Mouse (Mus musculus) frontal cortex, postnatal 14 days (tissue): ENCODE measurements around the gene Cyb561a3.
"Not testable (repeated sequence)": the region's sequence is repeated elsewhere in the genome, so short reads cannot be mapped to it uniquely, and the experiment has no call there.

Experiments
- DNase-seq, 2 experiments: peaks; one replicate each; pipeline ENCODE4 v3.0.0; 2022; ENCODE audit warnings: low spot score in 2 of 2

Gene Cyb561a3

GRCm38 (mm10) chr19:10576690-10577561 lies at the start of gene Cyb561a3, which contains the start of gene Tmem138:
Cyb561a3 (plus strand) TSS chr19:10577172.
Tmem138 (minus strand) TSS chr19:10577362.
- peak; percentile 85 to 93 for DNase-seq

DNA sequence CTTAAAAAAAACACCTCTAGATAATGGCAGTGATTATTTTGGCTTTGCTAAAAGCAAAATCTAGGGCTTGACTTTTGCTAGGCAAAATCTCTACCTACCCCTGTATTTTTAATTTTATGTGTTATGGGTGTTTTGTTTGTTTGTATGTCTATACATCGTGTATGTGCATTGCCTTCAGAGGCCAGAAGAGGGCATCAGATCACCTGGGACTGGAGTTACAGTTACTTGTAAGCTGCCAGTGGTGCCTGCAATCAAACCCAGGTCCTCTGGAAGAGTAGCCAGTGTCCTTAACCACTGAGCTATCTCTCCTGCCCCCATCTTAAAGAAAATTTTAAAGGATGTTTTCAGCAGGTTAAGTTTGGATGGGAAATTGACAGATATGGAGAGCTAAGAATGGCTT lies 46.9 kb upstream of the Cyb561a3 start:
- DNase-seq = no peak

- no peak for DNase-seq
These were observed 37.5 kb upstream of the Cyb561a3 start for GRCm38 (mm10) chr19:10539454-10539853.

DNA sequence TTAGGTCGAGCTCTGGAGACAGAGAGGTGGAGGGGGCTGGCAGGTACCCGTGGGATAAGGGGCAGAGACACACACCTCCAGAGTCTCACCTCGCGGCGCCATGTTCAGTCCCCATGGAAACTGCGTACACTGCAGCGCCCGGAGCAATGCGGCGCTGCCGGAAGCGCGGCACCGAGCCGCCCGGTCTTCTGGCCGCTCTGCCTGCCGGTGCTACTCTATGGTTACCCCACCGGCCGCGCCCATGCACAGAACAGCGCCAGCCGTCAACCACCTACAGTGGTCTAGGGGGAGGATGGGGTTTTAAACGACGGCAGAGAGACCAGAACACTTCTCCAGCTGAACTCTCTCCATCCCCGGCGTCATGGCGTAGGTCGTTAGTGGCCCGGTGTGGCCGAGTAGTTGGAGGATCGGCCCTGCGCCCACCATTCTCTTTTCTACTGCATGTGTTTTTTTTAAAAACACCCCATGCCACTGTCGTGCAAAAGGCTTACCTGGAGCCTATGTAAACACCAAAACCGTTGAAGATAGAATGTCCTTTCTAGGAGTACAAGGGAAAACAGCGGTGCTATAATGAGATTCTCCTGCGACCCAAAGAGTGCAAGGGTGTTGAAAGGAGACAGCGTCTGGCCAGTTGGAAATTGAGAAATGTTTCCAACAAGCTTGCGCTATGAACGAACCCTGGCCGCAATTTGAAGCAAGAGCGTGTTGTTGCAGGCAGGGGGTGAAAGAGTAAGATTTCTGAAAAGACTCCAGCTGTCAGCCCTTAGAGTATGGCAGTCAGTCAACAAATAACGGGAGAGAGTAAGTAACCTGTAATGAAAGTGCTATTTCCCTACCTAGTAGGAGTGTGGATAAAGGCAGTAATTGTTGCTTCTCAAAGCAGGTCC lies 21.1 kb upstream of the Cyb561a3 start, which contains the start of gene Tmem216:
TSS of gene Tmem216 (minus strand) at position 615 of the 887 bp plus-strand sequence.
- DNase-seq = peak; percentile 71

DNA sequence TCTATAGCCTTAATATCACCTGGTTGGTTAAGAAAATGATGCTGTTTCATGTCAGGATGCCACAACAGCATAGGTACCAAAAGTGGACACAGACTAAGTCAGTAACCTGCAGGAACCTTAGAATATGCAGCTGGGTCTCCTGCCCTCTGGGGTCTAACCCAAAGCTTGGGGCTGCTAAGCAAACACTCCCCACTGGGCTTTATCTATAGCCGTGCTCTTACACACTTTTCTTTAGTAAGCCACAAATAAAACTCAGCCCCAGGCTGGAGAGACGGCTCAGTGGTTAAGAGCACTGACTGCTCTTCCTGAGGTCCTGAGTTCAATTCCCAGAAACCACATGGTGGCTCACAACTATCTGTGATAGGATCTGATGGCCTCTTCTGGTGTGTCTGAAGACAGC lies 20.0 kb upstream of the Cyb561a3 start:
- DNase-seq = no peak

DNA sequence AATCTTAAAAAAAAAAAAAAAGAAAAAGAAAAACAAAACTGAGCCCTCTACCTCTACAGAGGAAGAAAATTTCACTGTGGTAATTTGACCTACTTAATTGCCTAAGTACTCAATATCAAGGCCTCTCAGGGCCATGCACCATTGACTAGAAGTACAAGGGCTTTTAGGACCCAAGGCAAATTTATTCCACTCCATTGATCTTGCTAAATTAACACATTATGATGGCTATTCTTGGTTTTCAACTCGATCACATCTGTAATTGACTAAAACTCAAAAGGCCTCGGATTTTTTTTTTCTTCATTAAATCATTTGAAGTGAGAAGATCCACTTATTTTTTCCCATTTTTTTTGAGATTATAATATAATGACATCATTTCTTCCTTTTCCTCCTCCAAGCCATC lies 19.5 kb upstream of the Cyb561a3 start:
- DNase-seq = no peak

- not testable (repeated sequence) for DNase-seq
These were observed 19.1 kb upstream of the Cyb561a3 start for GRCm38 (mm10) chr19:10557837-10558375.

DNA sequence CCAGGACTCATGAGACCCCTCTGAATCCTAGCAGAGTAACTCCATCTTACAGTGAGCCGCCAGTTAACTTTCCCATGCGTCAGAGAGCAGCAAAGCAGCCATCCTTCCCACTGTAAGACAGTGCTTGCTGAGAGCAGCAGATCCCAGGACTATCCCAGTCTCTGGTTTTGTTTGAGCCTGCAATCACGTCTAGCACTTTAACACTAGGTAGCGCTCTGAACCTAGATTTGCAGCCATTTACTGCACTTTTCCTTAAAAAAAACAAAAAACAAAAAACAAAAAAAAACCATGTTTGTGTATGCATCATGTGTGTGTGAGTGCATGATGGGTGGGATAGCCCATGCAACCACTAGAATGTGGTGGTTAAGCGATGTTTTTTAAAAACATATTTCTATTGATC lies 16.9 kb upstream of the Cyb561a3 start:
- no peak for DNase-seq

- DNase-seq = no peak
These were observed 15.2 kb upstream of the Cyb561a3 start for GRCm38 (mm10) chr19:10561558-10562314.

- DNase-seq = no peak
These were observed 14.6 kb upstream of the Cyb561a3 start for GRCm38 (mm10) chr19:10562351-10562750.

DNA sequence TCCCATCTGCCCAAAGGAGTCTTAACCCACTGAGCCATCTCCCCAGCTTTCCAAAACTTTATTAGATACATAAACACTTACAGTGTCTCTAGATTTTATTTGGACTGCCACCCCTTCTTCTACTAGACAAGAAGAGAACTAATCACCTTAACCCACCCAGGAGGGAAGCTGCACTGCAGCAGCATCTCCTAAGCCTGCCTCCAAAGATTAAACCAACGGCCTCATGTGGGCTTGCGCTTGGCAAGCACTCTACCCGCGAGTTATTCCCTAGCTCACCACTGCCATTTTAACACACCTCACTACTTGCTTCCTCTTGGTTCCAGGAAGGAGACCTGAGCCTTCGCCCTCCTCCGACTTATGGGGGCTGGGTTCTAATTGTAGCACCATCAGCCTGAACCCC lies 12.7 kb upstream of the Cyb561a3 start:
- no peak for DNase-seq

DNA sequence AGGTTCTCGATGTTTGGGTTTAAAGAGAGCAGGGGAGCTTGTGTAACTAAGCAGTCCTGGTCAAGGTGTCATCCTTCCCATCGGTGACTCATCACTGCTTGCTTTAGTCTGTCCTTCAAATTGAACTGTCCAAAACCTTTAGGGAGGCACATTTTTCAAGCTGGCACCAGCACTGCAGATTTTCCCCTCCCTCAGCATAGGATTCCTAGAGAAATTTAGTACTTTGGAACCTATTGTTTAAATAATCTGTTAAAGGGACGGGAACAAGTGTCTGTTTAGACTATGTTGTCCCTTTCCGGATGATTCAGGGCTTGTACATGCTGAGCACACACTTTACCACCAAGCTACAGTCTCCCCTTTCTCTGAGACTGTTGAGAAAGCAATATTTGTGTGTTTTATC lies 11.8 kb upstream of the Cyb561a3 start:
- no peak for DNase-seq

- no peak for DNase-seq
These were observed 7.3 kb upstream of the Cyb561a3 start for GRCm38 (mm10) chr19:10569627-10570026.

DNA sequence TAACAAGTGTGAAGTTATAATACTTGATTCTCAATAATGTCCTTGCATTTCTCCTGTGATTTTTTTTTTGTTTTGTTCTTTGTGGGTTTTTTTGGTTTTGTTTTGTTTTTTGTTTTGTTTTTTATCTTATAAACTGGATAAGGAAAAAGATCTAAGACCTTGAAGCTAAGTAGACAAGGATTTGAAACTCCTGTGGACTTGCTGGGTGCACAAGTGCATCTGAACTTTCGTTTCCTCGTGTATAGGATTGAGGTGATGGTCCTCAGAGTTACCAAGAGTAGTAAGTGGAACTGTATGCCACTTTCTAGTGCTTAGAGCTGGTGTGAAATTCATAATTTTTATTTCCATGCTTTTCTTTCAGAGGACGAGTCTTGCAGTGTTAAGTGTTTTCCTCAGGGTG lies 3.1 kb downstream of the Cyb561a3 start:
- DNase-seq = no peak

GRCm38 (mm10) chr19:10580761-10581160 lies 3.8 kb downstream of the Cyb561a3 start:
- no peak for DNase-seq

DNA sequence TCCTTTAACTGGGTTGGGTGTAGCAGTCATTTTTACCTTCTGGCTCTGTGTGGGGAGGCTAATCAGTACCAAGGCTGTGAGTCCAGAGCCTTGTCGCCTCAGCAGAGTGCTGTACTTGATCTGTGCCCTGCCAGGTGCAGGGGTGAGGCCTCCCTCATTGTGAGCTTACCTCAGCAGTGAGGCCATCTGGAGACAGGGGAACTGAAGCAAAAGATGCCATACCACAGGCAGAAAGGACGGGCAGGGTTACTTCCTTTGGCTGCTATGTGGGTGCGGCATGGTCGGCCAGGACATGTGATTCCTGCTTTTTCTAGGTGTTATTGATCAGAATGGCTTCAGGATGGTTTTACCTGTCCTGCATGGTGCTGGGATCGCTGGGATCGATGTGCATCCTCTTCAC lies 5.0 kb downstream of the Cyb561a3 start:
- no peak for DNase-seq

DNA sequence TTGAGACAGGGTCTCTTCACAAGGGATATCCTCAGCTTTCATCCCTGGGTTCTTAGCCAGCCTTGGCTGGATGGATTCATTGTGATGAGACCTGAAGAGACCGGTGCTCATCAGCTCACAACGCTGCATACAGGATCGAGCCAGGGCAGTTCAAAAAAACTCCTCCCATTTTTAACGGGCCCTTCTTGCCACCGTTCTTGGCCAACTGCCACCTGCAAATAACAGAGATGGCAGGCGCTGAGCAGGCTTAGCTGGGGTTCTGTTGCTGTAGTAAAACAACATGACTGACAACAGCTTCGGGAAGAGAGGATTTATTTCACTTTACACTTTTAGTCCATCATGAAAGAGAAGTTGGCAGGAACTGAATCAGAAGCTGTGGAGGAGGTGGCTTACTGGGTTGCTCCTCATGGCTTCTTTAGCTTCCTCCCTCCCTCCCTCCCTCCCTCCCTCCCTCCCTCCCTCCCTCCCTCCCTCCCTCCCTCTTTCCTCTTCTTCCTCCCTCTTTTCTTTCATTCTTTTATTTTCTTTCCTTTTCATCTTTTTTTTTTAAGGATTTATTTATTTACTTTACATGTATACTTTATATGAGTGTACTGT lies 6.7 kb downstream of the Cyb561a3 start:
- DNase-seq = no peak

DNA sequence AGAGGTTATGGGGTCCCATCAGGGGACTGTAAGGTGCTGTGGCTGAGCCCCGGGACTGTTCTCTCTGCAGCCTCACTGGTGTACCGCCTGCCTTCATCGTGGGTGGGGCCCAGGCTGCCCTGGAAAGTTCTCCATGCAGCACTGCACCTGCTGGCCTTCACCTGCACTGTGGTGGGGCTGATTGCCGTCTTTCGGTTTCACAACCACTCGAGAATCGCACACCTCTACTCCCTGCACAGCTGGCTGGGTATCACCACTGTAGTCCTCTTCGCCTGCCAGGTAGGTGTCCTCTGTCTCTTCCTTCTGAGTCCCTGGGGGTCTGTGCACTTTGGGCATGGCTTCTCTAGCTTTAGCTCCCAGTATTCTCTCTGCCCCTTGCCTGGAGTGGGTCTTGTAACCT lies 8.1 kb downstream of the Cyb561a3 start:
- DNase-seq = no peak

- DNase-seq = no peak
These were observed 10.3 kb downstream of the Cyb561a3 start for GRCm38 (mm10) chr19:10587231-10587630.

DNA sequence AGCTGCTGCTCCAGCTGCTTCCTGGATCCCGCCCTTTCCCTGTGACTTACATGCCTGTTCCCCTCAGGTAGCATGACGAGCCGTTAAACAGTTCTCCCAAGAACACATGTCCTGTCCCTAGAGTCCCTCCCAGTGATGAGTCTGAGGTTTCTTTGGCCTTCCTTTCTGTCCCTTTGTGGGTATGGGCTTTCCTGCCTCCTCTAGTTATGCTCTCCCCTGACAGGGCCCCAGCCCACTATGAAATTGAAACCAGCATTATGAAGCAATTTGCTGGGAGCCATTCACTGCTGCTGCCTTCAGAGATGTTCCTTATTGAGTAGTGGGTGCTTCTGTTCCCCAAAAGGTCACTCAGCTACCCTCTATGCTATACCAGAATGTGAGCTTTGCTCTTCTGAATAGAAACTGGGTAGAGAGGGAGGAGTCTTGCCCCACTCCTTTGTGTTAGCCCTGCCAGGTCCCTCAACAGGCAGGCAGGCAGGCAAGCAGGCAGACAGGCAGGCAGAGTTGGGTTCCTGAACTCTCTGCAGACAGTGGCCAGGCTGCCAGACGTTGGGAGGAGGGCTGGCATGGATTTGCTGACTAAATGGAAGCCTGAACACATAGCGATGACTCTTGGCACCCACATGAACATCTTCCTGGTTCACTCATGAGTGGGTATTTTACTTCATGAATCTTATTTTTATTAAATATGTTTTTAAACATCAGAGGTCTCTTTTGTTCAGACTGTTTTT lies 12.3 kb downstream of the Cyb561a3 start:
- DNase-seq = no peak
